Mouse (Mus musculus) hindbrain, embryonic 16.5 days (tissue): ENCODE results near the gene Ear6. TPM values are rescaled to one million over a fixed set of nuclear protein-coding genes. Genes with fewer than 3 reads are reported as not detected.

Source experiments
- ATAC-seq: fragments of 200-750 bp; cut with Nextera tagmentation; 2 replicates; pipeline ENCODE4 v1.8.0; 2017; ENCODE audit warnings: moderate TSS enrichment, moderate library complexity
- H3K27ac ChIP-seq: fragments of 300-500 bp; sonication (generic); 2 replicates; pipeline ENCODE4 v1.5.1; 2014; ENCODE audit warnings: low read depth, mild to moderate bottlenecking, control low read depth, low read length, moderate library complexity
- H3K27me3 ChIP-seq: fragments of 300-500 bp; sonication (generic); replicated peaks from 2 replicates; pipeline ENCODE4 v1.6.1; 2014; ENCODE audit warnings: low read length; ENCODE audit not compliant: control insufficient read depth, insufficient read depth
- H3K36me3 ChIP-seq: fragments of 300-500 bp; sonication (generic); 2 replicates; pipeline ENCODE4 v1.6.1; 2014; ENCODE audit warnings: mild to moderate bottlenecking, low read length, moderate library complexity, mixed read lengths; ENCODE audit not compliant: control insufficient read depth, insufficient read depth
- H3K4me1 ChIP-seq: fragments of 300-500 bp; sonication (generic); 2 replicates; pipeline ENCODE4 v1.6.1; 2014; ENCODE audit warnings: low read depth, low read length; ENCODE audit not compliant: control insufficient read depth, insufficient read depth
- H3K4me2 ChIP-seq: fragments of 300-500 bp; sonication (generic); 2 replicates; pipeline ENCODE4 v1.6.1; 2014; ENCODE audit warnings: mild to moderate bottlenecking, low read length, control low read depth, moderate library complexity
- H3K4me3 ChIP-seq: fragments of 300-500 bp; sonication (generic); 2 replicates; pipeline ENCODE4 v1.5.1; 2014; ENCODE audit warnings: mild to moderate bottlenecking, low read length, control low read depth, moderate library complexity
- H3K9ac ChIP-seq: fragments of 300-500 bp; sonication (generic); 2 replicates; pipeline ENCODE4 v1.6.1; 2014; ENCODE audit warnings: low read depth, mild to moderate bottlenecking, control low read depth, low read length, moderate library complexity
- H3K9me3 ChIP-seq: fragments of 300-500 bp; sonication (generic); 2 replicates; pipeline ENCODE4 v1.6.1; 2014; ENCODE audit warnings: mild to moderate bottlenecking, low read length, moderate library complexity; ENCODE audit not compliant: control insufficient read depth
- WGBS: fragments of 180-500 bp; shearing (Covaris S2); extraction: QIAGEN DNeasy Blood & Tissue Kit; methylation state at CpG from one replicate; pipeline ENCODE4 v1.1.7; 2014; 5-methylcytosine and 5-hydroxymethylcytosine counted together
- polyA plus RNA-seq: library from polyadenylated mRNA; unstranded; fragments of >200 nt; fragmentation: Nextera tagmentation; extraction: Ambion mirVana; gene quantifications from 2 replicates; pipeline ENCODE4 v1.2.1, GENCODE M21; 2015

Ear6 gene
- polyA plus RNA-seq, 1 experiment from 2014 or later = not detected

DNA sequence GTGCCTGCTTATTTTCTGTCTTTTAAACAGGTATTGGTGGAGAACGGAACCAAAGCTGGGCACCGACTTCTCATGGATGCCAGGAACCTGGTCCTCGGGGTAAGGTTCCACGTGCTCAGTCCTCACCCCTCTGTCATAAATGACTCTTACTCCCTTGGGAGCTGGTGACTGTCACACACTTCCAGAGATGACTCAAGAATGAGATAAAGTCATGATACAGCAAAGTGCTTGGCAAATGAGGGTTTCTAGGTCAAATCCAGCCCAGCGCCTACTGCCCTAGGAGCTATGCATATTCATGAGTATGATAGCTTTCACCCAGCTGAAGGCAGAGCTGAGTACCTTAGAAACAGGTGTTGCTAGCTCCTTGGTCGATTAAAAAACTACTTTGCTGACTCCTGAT is 36.3 kb downstream of the Ear6 start:
- ATAC-seq = no peak
- no peak overlapping the region for H3K4me2 ChIP-seq
- no peak overlapping the region for H3K27ac ChIP-seq
- H3K4me1 ChIP-seq = peaks cover 12% of the 10 kb centered on the region
- H3K36me3 ChIP-seq = peaks cover 42% of the 10 kb centered on the region
- no peaks in the 10 kb centered on the region for H3K9me3 ChIP-seq
- WGBS = 87% methylated on average over 6 of the region's 6 CpGs
- no peak overlapping the region for H3K4me3 ChIP-seq
- H3K27me3 ChIP-seq = no peaks in the 10 kb centered on the region
- H3K9ac ChIP-seq = no peak overlapping the region

DNA sequence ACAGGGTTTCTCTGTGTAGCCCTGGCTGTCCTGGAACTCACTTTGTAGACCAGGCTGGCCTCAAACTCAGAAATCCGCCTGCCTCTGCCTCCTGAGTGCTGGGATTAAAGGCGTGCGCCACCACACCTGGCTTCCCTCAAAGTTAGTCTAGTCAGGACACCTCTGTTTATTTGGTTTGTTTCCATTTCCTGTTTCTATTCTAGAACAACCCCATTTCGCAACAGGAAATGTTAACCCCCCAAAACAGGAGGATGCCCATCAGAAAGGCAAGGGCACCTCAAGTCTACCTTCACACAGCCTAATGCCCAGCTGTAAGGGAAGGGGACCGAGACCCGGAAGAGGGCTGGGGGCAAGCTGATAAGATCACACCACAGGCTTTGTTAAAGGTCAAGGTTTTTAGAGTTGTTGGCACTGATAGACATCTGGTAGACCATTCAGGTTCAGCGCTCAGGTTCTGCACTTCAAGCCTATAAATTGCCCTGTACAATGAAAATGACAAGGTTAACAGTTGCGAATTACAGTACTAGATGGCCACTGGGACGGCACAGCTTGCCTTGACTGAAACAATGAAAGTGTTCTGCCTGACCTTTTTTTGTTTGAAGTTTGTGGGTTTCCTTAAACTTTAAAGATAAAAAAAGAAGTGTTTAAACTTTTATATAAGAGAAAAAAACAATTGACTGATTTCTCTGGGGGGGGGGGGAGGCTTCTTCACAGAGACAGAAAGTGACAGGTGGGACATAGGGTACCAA is 38.9 kb downstream of the Ear6 start, which contains the start of gene Slc39a2:
Gene Slc39a2, plus strand, starts transcription at position 699 of the 749 bp plus-strand sequence.
- H3K4me3 ChIP-seq = no peak within 1 kb of the TSS
- H3K4me2 ChIP-seq = no peak within 1 kb of the TSS
- no peak within 1 kb of the TSS for H3K27ac ChIP-seq
- H3K27me3 ChIP-seq = no peaks in the 10 kb centered on the region
- H3K9me3 ChIP-seq = no peaks in the 10 kb centered on the region
- no peak within 1 kb of the TSS for H3K9ac ChIP-seq
- peaks cover 39% of the 10 kb centered on the region for H3K36me3 ChIP-seq
- no peaks in the 10 kb centered on the region for H3K4me1 ChIP-seq
- WGBS = 92% methylated on average over 9 of the region's 9 CpGs
- no peak for ATAC-seq

DNA sequence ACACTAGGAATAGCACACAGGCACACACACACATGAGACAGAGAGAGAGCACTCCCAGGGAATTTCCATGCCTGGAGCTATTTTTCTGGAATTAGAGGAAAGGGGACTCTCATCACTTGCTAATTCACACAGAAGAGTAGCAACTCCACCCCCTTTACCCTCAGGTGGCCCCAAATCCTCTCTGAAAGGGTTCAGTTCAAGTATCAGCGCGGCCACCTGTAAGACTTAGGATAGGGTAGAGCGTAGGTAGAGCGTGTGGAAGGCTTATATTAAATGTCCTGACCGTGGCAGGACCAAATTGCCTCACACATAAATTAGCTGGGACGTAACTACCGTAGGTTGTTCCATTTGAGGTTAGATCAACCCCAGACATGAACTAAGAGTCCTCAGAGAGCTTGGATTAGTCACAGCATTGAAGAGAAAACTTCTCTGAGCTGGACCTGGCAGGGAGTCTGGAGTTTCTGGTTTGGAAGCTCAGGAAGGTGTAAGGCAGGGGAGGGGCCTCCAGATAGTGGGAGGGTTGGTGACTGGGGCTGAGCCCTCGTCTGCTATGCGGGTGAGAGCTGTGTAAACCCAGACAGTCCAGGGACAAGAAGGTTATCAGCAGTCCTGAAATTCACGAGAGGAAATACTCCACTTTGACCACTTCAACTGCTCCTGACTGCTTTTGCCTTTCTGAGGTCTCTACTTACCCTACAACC is 39.7 kb downstream of the Ear6 start:
- no peaks in the 10 kb centered on the region for H3K9me3 ChIP-seq
- WGBS = 46% methylated on average over 10 of the region's 10 CpGs
- H3K9ac ChIP-seq = no peak overlapping the region
- H3K4me3 ChIP-seq = no peak overlapping the region
- no peaks in the 10 kb centered on the region for H3K27me3 ChIP-seq
- no peak overlapping the region for H3K4me2 ChIP-seq
- no peaks in the 10 kb centered on the region for H3K4me1 ChIP-seq
- ATAC-seq = no peak
- no peak overlapping the region for H3K27ac ChIP-seq
- H3K36me3 ChIP-seq = peaks cover 38% of the 10 kb centered on the region

DNA sequence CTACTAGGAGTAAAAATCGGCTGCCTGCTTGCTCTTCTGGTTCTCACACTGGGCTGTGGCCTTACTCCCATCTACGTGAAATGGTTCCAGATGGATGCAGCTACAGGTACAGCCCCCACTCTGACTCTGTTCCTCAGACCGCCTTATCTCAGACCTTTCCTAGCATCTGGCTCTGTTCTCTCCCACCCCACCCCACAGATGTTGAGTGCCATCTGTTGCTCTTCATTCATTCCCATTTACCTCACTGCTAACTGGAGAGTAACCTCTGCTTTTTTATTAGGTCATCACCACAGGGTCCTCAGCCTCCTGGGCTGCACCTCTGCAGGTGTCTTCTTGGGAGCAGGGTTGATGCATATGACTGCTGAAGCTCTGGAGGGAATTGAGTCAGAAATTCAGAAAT is 40.3 kb downstream of the Ear6 start:
- no peak overlapping the region for H3K4me2 ChIP-seq
- no peak overlapping the region for H3K27ac ChIP-seq
- no peaks in the 10 kb centered on the region for H3K9me3 ChIP-seq
- H3K4me1 ChIP-seq = no peaks in the 10 kb centered on the region
- no peaks in the 10 kb centered on the region for H3K27me3 ChIP-seq
- H3K9ac ChIP-seq = no peak overlapping the region
- no peak overlapping the region for H3K4me3 ChIP-seq
- peaks cover 38% of the 10 kb centered on the region for H3K36me3 ChIP-seq
- WGBS = 76% methylated on average over 3 of the region's 3 CpGs
- ATAC-seq = no peak

DNA sequence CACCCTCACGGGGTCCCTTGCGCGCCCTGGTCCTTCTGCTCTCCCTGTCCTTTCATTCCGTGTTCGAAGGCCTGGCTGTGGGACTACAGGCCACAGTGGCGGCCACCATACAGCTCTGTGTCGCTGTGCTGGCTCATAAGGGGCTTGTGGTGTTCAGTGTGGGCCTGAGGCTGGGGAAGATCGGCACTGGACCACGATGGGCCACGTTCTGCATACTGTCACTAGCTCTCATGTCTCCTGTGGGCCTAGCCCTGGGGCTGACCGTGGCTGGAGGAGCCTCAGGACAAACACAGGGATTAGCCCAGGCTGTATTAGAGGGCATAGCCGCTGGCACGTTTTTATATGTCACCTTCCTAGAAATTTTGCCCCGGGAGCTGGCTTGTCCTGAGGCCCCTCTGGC is 41.6 kb downstream of the Ear6 start:
- Histone ChIP-seq H3K27me3 (no peaks in the 10 kb centered on the region), H3K9me3 (no peaks in the 10 kb centered on the region), H3K27ac (no peak overlapping the region), H3K4me3 (no peak overlapping the region), H3K4me2 (no peak overlapping the region), H3K9ac (no peak overlapping the region), H3K4me1 (no peaks in the 10 kb centered on the region), H3K36me3 (peaks cover 26% of the 10 kb centered on the region)
- ATAC-seq = no peak
- 80% methylated on average over 14 of the region's 14 CpGs for WGBS

DNA sequence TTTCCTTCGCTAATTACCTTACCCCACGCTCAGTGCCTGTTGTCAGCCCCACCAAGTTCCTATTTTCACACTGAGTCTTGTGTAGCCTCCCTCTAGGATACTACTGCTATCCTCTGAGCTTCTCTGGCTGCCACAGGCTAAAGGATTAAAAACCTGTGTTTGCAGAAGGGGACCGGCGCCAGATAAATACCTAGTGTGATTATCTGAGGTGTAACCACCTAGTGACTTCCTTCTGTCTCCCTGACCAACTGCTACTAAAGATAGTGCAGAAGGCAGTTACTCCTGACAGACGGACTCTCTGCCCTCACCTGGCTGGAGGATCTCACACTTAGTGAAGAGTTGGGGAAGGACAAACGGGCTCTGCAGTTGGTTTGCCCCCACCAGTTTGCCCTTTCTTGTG is 42.5 kb downstream of the Ear6 start:
- H3K4me2 ChIP-seq = no peak overlapping the region
- 81% methylated on average over 6 of the region's 6 CpGs for WGBS
- H3K4me1 ChIP-seq = no peaks in the 10 kb centered on the region
- no peak overlapping the region for H3K27ac ChIP-seq
- H3K9me3 ChIP-seq = no peaks in the 10 kb centered on the region
- peaks cover 17% of the 10 kb centered on the region for H3K36me3 ChIP-seq
- no peaks in the 10 kb centered on the region for H3K27me3 ChIP-seq
- no peak for ATAC-seq
- no peak overlapping the region for H3K9ac ChIP-seq
- no peak overlapping the region for H3K4me3 ChIP-seq

- no peak for ATAC-seq
- WGBS = 79% methylated on average over 8 of the region's 8 CpGs
- H3K36me3 ChIP-seq = peaks cover 11% of the 10 kb centered on the region; the same call in 1 of the 2 replicates
- H3K9ac ChIP-seq = no peak overlapping the region
- no peaks in the 10 kb centered on the region for H3K4me1 ChIP-seq
- no peaks in the 10 kb centered on the region for H3K27me3 ChIP-seq
- H3K4me2 ChIP-seq = no peak overlapping the region
- H3K4me3 ChIP-seq = no peak overlapping the region
- no peak overlapping the region for H3K27ac ChIP-seq
- no peaks in the 10 kb centered on the region for H3K9me3 ChIP-seq
Observed at GRCm38 (mm10) chr14:51896539-51897170, 43.2 kb downstream of the Ear6 start.

DNA sequence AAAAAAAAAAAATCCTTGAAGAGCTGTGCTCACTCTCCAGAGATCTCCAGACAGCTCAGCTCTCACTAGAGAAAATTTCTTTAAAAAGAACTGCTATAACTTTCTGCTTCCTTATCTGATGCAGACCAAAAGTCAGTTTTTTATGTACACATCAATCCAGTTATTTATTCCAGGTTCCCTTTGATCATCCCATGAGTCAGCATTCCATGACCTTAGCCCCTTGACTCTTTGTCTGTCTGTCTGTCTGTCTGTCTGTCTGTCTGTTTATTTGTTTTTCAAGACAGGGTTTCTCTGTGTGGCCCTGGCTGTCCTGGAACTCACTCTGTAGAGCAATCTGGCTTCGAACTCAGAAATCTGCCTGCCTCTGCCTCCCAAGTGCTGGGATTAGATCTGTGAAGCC is 45.9 kb downstream of the Ear6 start:
- H3K4me3 ChIP-seq = no peak overlapping the region
- WGBS = 90% methylated on average over 1 of the region's 1 CpGs
- no peak overlapping the region for H3K9ac ChIP-seq
- no peaks in the 10 kb centered on the region for H3K4me1 ChIP-seq
- H3K36me3 ChIP-seq = peaks cover 9% of the 10 kb centered on the region; the same call in 1 of the 2 replicates
- no peaks in the 10 kb centered on the region for H3K27me3 ChIP-seq
- no peak overlapping the region for H3K27ac ChIP-seq
- no peak overlapping the region for H3K4me2 ChIP-seq
- H3K9me3 ChIP-seq = no peaks in the 10 kb centered on the region
- ATAC-seq = no peak
